Mouse (Mus musculus): ENCODE data around the gene Dtnb. TPM values are rescaled to one million over a fixed set of nuclear protein-coding genes. Genes with fewer than 3 reads are reported as not detected.
A peak's percentile ranks its signal among the peaks of the same experiment; 100 is the strongest.

Gene Dtnb
- polyA plus RNA-seq, 1 experiment from 2014 or later = 42.4 TPM

DNA sequence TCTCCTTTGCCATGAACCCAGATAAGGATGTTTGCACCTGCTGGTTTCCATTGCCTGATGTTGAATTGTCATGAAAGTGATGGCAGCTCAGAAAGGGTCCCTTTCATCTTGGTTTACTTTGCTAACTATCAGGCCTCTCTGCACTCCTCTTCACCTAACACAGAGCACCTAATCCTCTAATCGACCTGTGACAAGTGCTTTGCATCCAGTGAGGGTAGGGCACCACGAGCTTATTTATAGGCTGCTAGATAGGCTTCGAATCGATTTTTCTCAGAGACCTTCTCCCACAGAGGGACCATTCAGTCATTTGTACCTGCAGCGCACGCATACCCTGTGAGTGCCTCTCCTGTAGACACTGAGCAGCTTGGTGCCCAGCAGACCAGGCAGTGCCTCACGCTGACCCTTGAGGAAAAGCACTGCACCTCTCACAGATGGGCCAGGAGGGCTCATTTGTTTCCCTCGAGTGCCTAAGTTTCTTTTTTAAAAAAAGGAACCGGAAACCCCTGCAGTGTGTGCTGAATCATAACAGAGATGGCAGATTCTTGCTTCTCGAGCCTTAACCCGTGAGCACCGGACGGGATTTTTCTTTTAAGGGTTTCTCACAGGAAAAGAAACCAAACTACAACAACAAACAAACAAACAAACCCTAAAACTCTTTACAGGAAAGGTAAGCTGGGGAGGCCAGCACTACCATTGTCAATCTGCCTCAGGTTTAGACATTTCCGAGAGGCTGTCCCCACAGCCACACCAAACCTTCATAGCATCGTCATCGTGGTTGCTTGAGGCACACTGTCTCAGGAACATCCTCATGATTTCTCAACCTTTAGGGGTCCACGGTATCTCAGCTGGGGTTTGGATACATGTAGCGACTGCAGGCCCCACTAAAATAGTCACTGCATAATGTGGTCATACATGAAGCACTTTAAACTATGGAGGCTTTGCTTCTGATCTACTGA is 167.8 kb downstream of the Dtnb start:
- H3K27ac ChIP-seq (ENCODE audit: low read depth, low read length) = 0 out of 2 replicates have a peak overlapping the region, but pooled peaks have one; percentile 17
- H3K4me3 ChIP-seq (ENCODE audit: low read depth, low read length) = no peak overlapping the region
- no peak overlapping the region for H3K4me2 ChIP-seq (ENCODE audit: low read depth)
- no peaks in the 10 kb centered on the region for H3K9me3 ChIP-seq (ENCODE audit: control insufficient read depth, low read length)
- no peaks in the 10 kb centered on the region for H3K4me1 ChIP-seq (ENCODE audit: control insufficient read depth, insufficient read depth, low read length)
- 80% methylated on average over 18 of the region's 18 CpGs for WGBS
- no peak overlapping the region for H3K9ac ChIP-seq (ENCODE audit: low read length)
- no peak for ATAC-seq (ENCODE audit: insufficient read depth, low FRiP score, low TSS enrichment)
- no peak for DNase-seq (ENCODE audit: low spot score)
- no peaks in the 10 kb centered on the region for H3K27me3 ChIP-seq (ENCODE audit: control insufficient read depth, insufficient read depth, low read length)
- H3K36me3 ChIP-seq (ENCODE audit: control insufficient read depth, insufficient read depth, low read length) = no peaks in the 10 kb centered on the region

DNA sequence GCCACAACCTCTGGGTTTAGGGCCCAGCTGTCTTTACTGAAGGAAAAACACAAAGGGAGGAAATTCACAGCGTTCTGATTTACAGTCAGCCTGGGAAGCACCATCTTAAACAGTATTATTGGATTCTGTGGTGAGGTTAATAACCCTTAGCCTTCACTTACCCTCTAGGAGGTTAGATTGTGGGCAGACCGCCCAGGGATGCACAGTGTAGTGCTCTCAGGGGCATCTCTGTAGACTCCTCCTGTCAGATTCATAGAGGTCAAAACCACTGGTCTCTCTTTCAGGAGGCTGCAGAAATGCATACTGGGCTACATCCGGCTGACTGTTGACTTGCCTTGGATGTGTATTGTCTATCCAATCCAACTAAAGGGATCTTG is 168.5 kb downstream of the Dtnb start:
- no peak for ATAC-seq (ENCODE audit: insufficient read depth, low FRiP score, low TSS enrichment)
- DNase-seq (ENCODE audit: low spot score) = no peak
- no peak overlapping the region for H3K4me2 ChIP-seq (ENCODE audit: low read depth)
- no peaks in the 10 kb centered on the region for H3K4me1 ChIP-seq (ENCODE audit: control insufficient read depth, insufficient read depth, low read length)
- no peaks in the 10 kb centered on the region for H3K36me3 ChIP-seq (ENCODE audit: control insufficient read depth, insufficient read depth, low read length)
- 68% methylated on average over 3 of the region's 3 CpGs for WGBS
- H3K27me3 ChIP-seq (ENCODE audit: control insufficient read depth, insufficient read depth, low read length) = no peaks in the 10 kb centered on the region
- 0 out of 2 replicates have a peak overlapping the region, but pooled peaks have one; percentile 17 for H3K27ac ChIP-seq (ENCODE audit: low read depth, low read length)
- no peaks in the 10 kb centered on the region for H3K9me3 ChIP-seq (ENCODE audit: control insufficient read depth, low read length)
- no peak overlapping the region for H3K9ac ChIP-seq (ENCODE audit: low read length)
- H3K4me3 ChIP-seq (ENCODE audit: low read depth, low read length) = no peak overlapping the region

- DNase-seq (ENCODE audit: low spot score) = no peak
- Histone ChIP-seq H3K4me3 (ENCODE audit: low read depth, low read length) (no peak overlapping the region), H3K36me3 (ENCODE audit: control insufficient read depth, insufficient read depth, low read length) (no peaks in the 10 kb centered on the region), H3K27me3 (ENCODE audit: control insufficient read depth, insufficient read depth, low read length) (no peaks in the 10 kb centered on the region), H3K9me3 (ENCODE audit: control insufficient read depth, low read length) (no peaks in the 10 kb centered on the region), H3K27ac (ENCODE audit: low read depth, low read length) (no peak overlapping the region), H3K4me1 (ENCODE audit: control insufficient read depth, insufficient read depth, low read length) (no peaks in the 10 kb centered on the region), H3K4me2 (ENCODE audit: low read depth) (no peak overlapping the region), H3K9ac (ENCODE audit: low read length) (no peak overlapping the region)
- 86% methylated on average over 7 of the region's 7 CpGs for WGBS
- no peak for ATAC-seq (ENCODE audit: insufficient read depth, low FRiP score, low TSS enrichment)
Measured at GRCm38 (mm10) chr12:3745432-3746105, 173.4 kb downstream of the Dtnb start.

GRCm38 (mm10) chr12:3746369-3746768 is 174.2 kb downstream of the Dtnb start:
- Histone ChIP-seq H3K27me3 (ENCODE audit: control insufficient read depth, insufficient read depth, low read length) (no peaks in the 10 kb centered on the region), H3K9ac (ENCODE audit: low read length) (no peak overlapping the region), H3K4me1 (ENCODE audit: control insufficient read depth, insufficient read depth, low read length) (no peaks in the 10 kb centered on the region), H3K9me3 (ENCODE audit: control insufficient read depth, low read length) (no peaks in the 10 kb centered on the region), H3K27ac (ENCODE audit: low read depth, low read length) (no peak overlapping the region), H3K4me3 (ENCODE audit: low read depth, low read length) (no peak overlapping the region), H3K36me3 (ENCODE audit: control insufficient read depth, insufficient read depth, low read length) (no peaks in the 10 kb centered on the region), H3K4me2 (ENCODE audit: low read depth) (no peak overlapping the region)
- no peak for DNase-seq (ENCODE audit: low spot score)
- ATAC-seq (ENCODE audit: insufficient read depth, low FRiP score, low TSS enrichment) = no peak
- 94% methylated on average over 3 of the region's 3 CpGs for WGBS

DNA sequence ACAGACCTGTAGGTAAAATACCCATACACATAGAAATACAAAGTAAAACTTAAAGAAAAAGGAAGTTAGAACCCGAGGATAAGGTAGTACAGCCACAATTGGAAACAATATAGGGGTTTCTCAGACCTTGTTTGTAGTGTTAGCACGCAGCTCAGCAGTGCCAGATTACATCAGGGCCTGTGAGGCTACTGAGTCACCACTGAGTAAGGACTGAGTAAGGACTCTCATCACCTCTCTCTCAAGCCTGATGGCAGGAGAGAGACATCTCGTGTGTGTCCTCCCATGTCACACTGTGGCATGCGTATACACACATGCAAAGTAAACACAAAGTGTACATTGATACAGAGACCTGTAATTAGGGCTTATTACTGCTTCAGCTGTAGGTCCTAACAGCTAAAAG is 175.4 kb downstream of the Dtnb start:
- no peak overlapping the region for H3K4me2 ChIP-seq (ENCODE audit: low read depth)
- no peaks in the 10 kb centered on the region for H3K4me1 ChIP-seq (ENCODE audit: control insufficient read depth, insufficient read depth, low read length)
- H3K27me3 ChIP-seq (ENCODE audit: control insufficient read depth, insufficient read depth, low read length) = no peaks in the 10 kb centered on the region
- no peaks in the 10 kb centered on the region for H3K36me3 ChIP-seq (ENCODE audit: control insufficient read depth, insufficient read depth, low read length)
- no peak overlapping the region for H3K27ac ChIP-seq (ENCODE audit: low read depth, low read length)
- no peak overlapping the region for H3K9ac ChIP-seq (ENCODE audit: low read length)
- H3K9me3 ChIP-seq (ENCODE audit: control insufficient read depth, low read length) = no peaks in the 10 kb centered on the region
- DNase-seq (ENCODE audit: low spot score) (no peak), ATAC-seq (ENCODE audit: insufficient read depth, low FRiP score, low TSS enrichment) (no peak)
- no peak overlapping the region for H3K4me3 ChIP-seq (ENCODE audit: low read depth, low read length)
- WGBS = 93% methylated on average over 4 of the region's 4 CpGs

GRCm38 (mm10) chr12:3755522-3755921 is 183.3 kb downstream of the Dtnb start:
- ATAC-seq (ENCODE audit: insufficient read depth, low FRiP score, low TSS enrichment) (no peak), DNase-seq (ENCODE audit: low spot score) (no peak)
- Histone ChIP-seq H3K4me2 (ENCODE audit: low read depth) (no peak overlapping the region), H3K27ac (ENCODE audit: low read depth, low read length) (no peak overlapping the region), H3K4me3 (ENCODE audit: low read depth, low read length) (no peak overlapping the region), H3K27me3 (ENCODE audit: control insufficient read depth, insufficient read depth, low read length) (no peaks in the 10 kb centered on the region), H3K4me1 (ENCODE audit: control insufficient read depth, insufficient read depth, low read length) (no peaks in the 10 kb centered on the region), H3K9me3 (ENCODE audit: control insufficient read depth, low read length) (no peaks in the 10 kb centered on the region), H3K36me3 (ENCODE audit: control insufficient read depth, insufficient read depth, low read length) (no peaks in the 10 kb centered on the region), H3K9ac (ENCODE audit: low read length) (no peak overlapping the region)
- 85% methylated on average over 6 of the region's 6 CpGs for WGBS

DNA sequence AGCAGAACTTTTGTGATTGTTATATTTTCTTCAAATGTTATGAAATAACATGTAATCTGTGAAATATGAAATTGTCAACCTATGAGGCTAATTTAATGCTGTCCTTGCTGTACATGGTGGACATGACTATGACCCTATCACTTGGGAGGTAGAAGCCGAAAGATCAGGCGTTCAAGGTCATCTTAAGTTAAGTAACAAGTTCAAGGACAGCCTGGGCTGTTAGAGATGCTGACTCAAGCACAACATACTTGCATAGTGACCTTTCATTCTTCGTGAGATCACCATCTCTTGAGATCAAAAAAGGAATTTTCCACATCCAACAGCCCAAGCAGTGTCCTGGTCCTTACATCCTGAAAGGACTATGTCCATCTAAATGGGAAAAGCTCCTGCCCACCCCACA is 184.0 kb downstream of the Dtnb start:
- Histone ChIP-seq H3K4me1 (ENCODE audit: control insufficient read depth, insufficient read depth, low read length) (no peaks in the 10 kb centered on the region), H3K27me3 (ENCODE audit: control insufficient read depth, insufficient read depth, low read length) (no peaks in the 10 kb centered on the region), H3K4me2 (ENCODE audit: low read depth) (no peak overlapping the region), H3K27ac (ENCODE audit: low read depth, low read length) (no peak overlapping the region), H3K9me3 (ENCODE audit: control insufficient read depth, low read length) (no peaks in the 10 kb centered on the region), H3K4me3 (ENCODE audit: low read depth, low read length) (no peak overlapping the region), H3K9ac (ENCODE audit: low read length) (no peak overlapping the region), H3K36me3 (ENCODE audit: control insufficient read depth, insufficient read depth, low read length) (no peaks in the 10 kb centered on the region)
- 90% methylated on average over 3 of the region's 3 CpGs for WGBS
- DNase-seq (ENCODE audit: low spot score) = no peak
- ATAC-seq (ENCODE audit: insufficient read depth, low FRiP score, low TSS enrichment) = no peak

- Histone ChIP-seq H3K36me3 (ENCODE audit: control insufficient read depth, insufficient read depth, low read length) (no peaks in the 10 kb centered on the region), H3K9me3 (ENCODE audit: control insufficient read depth, low read length) (no peaks in the 10 kb centered on the region), H3K4me2 (ENCODE audit: low read depth) (no peak overlapping the region), H3K4me3 (ENCODE audit: low read depth, low read length) (no peak overlapping the region), H3K4me1 (ENCODE audit: control insufficient read depth, insufficient read depth, low read length) (no peaks in the 10 kb centered on the region), H3K27ac (ENCODE audit: low read depth, low read length) (no peak overlapping the region), H3K27me3 (ENCODE audit: control insufficient read depth, insufficient read depth, low read length) (no peaks in the 10 kb centered on the region), H3K9ac (ENCODE audit: low read length) (no peak overlapping the region)
- WGBS = 81% methylated on average over 3 of the region's 3 CpGs
- DNase-seq (ENCODE audit: low spot score) (no peak), ATAC-seq (ENCODE audit: insufficient read depth, low FRiP score, low TSS enrichment) (no peak)
Measured at GRCm38 (mm10) chr12:3758127-3758526, 185.9 kb downstream of the Dtnb start.

DNA sequence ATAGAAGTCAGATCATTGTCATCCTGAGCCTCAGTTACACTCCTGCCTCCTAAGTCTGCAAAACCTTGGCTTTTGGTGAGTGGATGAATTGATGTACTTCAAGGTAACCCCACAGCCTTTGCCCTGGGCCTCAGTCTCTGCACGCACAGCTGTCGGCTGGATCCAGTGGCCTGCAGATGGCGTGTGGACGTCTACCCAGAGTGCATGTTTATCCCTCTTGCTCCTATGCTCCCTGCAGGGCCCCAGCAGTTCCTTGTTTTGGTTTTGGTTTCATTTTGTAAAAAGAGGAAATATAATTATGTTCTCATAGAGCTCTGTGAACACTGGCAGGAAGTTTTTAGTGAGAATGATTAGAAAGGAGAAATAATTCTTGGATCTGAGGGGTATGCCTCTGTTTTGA is 187.2 kb downstream of the Dtnb start:
- H3K27me3 ChIP-seq (ENCODE audit: control insufficient read depth, insufficient read depth, low read length) = no peaks in the 10 kb centered on the region
- no peak overlapping the region for H3K9ac ChIP-seq (ENCODE audit: low read length)
- 62% methylated on average over 4 of the region's 4 CpGs for WGBS
- no peak overlapping the region for H3K4me2 ChIP-seq (ENCODE audit: low read depth)
- H3K36me3 ChIP-seq (ENCODE audit: control insufficient read depth, insufficient read depth, low read length) = no peaks in the 10 kb centered on the region
- H3K4me1 ChIP-seq (ENCODE audit: control insufficient read depth, insufficient read depth, low read length) = no peaks in the 10 kb centered on the region
- H3K9me3 ChIP-seq (ENCODE audit: control insufficient read depth, low read length) = no peaks in the 10 kb centered on the region
- no peak overlapping the region for H3K4me3 ChIP-seq (ENCODE audit: low read depth, low read length)
- ATAC-seq (ENCODE audit: insufficient read depth, low FRiP score, low TSS enrichment) = no peak
- DNase-seq (ENCODE audit: low spot score) = no peak
- no peak overlapping the region for H3K27ac ChIP-seq (ENCODE audit: low read depth, low read length)
